ENCODE assay signal across 18 mouse cellular contexts in genomic region chr4:138966866-138967265, GRCm38 (mm10). TPM values are rescaled to one million over a fixed set of nuclear protein-coding genes. Genes with fewer than 3 reads are reported as not detected.
DNase-seq lines count a peak whose midpoint lies in the region; ATAC-seq and TF ChIP-seq lines count a peak whose summit lies in the region.
"Had no signal": no experiment of that assay in that cellular context is flagged by ENCODE, and none has a peak within 500 bp of the region (broad histone marks: within the 10 kb centered on the region; RNA-seq: fewer than 3 reads in every experiment).

Gene Rnf186 (plus strand): TSS chr4:138967112.

- WGBS in intestine, embryonic 15.5 days = 52% methylated on average over 13 of the region's 13 CpGs

- H3K4me3 ChIP-seq in E14TG2a.4 (replicated peaks; ENCODE audit: low read length) = peak within 1 kb of the TSS; percentile 65
- peak within 1 kb of the TSS; percentile 48 for H3K4me3 ChIP-seq in intestine, embryonic 15.5 days (replicated peaks)
- H3K4me3 ChIP-seq: layer of hippocampus, adult 2 months; lung, embryonic 15.5 days; midbrain, embryonic 15.5 days had no signal

- H3K4me1 ChIP-seq in E14TG2a.4 (replicated peaks; ENCODE audit: low read depth, low read length) = peaks cover 32% of the 10 kb centered on the region
- peaks cover 17% of the 10 kb centered on the region; the same call in 1 of the 2 replicates for H3K4me1 ChIP-seq in intestine, embryonic 15.5 days (replicated peaks)

- no peaks in the 10 kb centered on the region for H3K9me3 ChIP-seq in E14TG2a.4 (ENCODE audit: low read length)
- H3K9me3 ChIP-seq in intestine, embryonic 15.5 days = no peaks in the 10 kb centered on the region
- H3K9me3 ChIP-seq: lung, embryonic 15.5 days; midbrain, embryonic 15.5 days had no signal

- peak; percentile 89 for ATAC-seq in intestine, embryonic 15.5 days
- no peak for ATAC-seq in inflammation-experienced regulatory T-cells, adult 6 months
- ATAC-seq: midbrain, embryonic 15.5 days; Patski had no signal

- H3K27me3 ChIP-seq in E14TG2a.4 (ENCODE audit: insufficient read depth, low read length) = peaks cover 36% of the 10 kb centered on the region
- H3K27me3 ChIP-seq in intestine, embryonic 15.5 days (replicated peaks) = no peaks in the 10 kb centered on the region
- H3K27me3 ChIP-seq: lung, embryonic 15.5 days; midbrain, embryonic 15.5 days had no signal

- H3K4me2 ChIP-seq in intestine, embryonic 15.5 days (replicated peaks) = peak within 1 kb of the TSS; percentile 40
- H3K4me2 ChIP-seq: lung, embryonic 15.5 days; midbrain, embryonic 15.5 days had no signal

- peak; percentile 59 for DNase-seq in kidney, postnatal 10 days
- peak; percentile 84 for DNase-seq in lung, postnatal 25 days (ENCODE audit: low spot score)
- no peak for DNase-seq in right cerebral cortex, postnatal 36 days (ENCODE audit: low spot score in 2 of 2)
- DNase-seq in embryo, embryonic 10 days (ENCODE audit: low spot score) = no peak
- no peak for DNase-seq in adrenal gland, postnatal 14 days
- DNase-seq: adrenal gland, postnatal 36 days; cerebellum, adult 11-12 months; embryo, embryonic 11 days; heart, postnatal 36 days had no signal

- TF ChIP-seq CTCF in E14TG2a.4 (conservative IDR thresholded peaks at IDR 0.05; ENCODE audit: low read length) = no peak

- no peaks in the 10 kb centered on the region for H3K36me3 ChIP-seq in E14TG2a.4 (ENCODE audit: insufficient read depth, low read length)
- H3K36me3 ChIP-seq in intestine, embryonic 15.5 days = no peaks in the 10 kb centered on the region
- H3K36me3 ChIP-seq: lung, embryonic 15.5 days; midbrain, embryonic 15.5 days had no signal

- H3K27ac ChIP-seq in intestine, embryonic 15.5 days = peak within 1 kb of the TSS; percentile 92
- H3K27ac ChIP-seq: layer of hippocampus, adult 2 months; lung, embryonic 15.5 days; midbrain, embryonic 15.5 days had no signal

- peak within 1 kb of the TSS; percentile 47 for H3K9ac ChIP-seq in intestine, embryonic 15.5 days
- H3K9ac ChIP-seq: lung, embryonic 15.5 days; midbrain, embryonic 15.5 days had no signal

RNA-seq across cellular contexts. Expression of gene Rnf186, which starts in this region (rescaled TPM):
- polyA plus RNA-seq in intestine, embryonic 15.5 days (2015; fragmentation: Nextera tagmentation; extraction: Ambion mirVana) = 79.5 and 98.0 TPM in 2 replicates
- not detected for polyA plus RNA-seq in inflammation-experienced regulatory T-cells, adult 6 months (2017; shearing (Covaris generic))
- total RNA-seq in adrenal gland, postnatal 14 days (2021) = not detected in 2 replicates
- total RNA-seq: adrenal gland, postnatal 36 days; heart, postnatal 36 days; layer of hippocampus, adult 2 months; left cerebral cortex, postnatal 25 days had no signal
- polyA plus RNA-seq: neural tube, embryonic 14.5 days; Patski had no signal

Comparison
In these comparisons a context has a peak if more than half of its experiments do, and no peak if none do; other contexts are left out.
1. RNA of gene Rnf186 (polyA plus RNA-seq): 79.5 to 98.0 TPM in intestine, embryonic 15.5 days; not detected in inflammation-experienced regulatory T-cells, adult 6 months; every median in the first group is over 10 times any median in the second.
2. DNase-seq: peak in kidney, postnatal 10 days (single experiment) and lung, postnatal 25 days (single experiment); none in right cerebral cortex, postnatal 36 days (0 of 2), embryo, embryonic 10 days (single experiment) and adrenal gland, postnatal 14 days (single experiment).